Mouse (Mus musculus): ENCODE data around the gene Smarce1. TPM values are rescaled to one million over a fixed set of nuclear protein-coding genes. Genes with fewer than 3 reads are reported as not detected.
A peak's percentile ranks its signal among the peaks of the same experiment; 100 is the strongest.

The Smarce1 gene
- total and polyA plus RNA-seq, 2 experiments from 2014 or later: 94.9 to 170 TPM

DNA sequence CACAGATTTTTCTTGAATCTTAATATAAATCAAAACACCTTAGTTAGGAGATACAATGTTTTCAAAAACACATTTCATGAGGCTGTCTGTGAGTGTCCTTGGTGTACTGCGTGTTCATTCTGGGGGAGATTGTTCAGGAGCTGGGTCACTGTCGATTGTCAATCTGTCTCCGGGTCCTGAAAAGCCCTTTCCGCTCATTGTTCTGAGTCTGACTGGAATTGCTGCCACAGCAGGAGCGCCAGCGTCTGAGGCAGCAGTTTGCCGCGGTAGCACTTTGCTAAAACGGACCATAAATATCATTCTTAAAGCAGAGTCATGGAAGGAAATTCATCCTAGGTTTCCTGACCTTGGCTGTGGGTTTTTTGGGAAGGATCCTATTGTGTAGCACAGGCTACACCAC, 35.0 kb upstream of the Smarce1 start:
- no peaks in the 10 kb centered on the region for H3K4me1 ChIP-seq (ENCODE audit: insufficient read depth, low read length)
- H3K4me3 ChIP-seq (ENCODE audit: low read depth, low read length): no peak overlapping the region
- no peaks in the 10 kb centered on the region for H3K9me3 ChIP-seq (ENCODE audit: low read length)
- 23% methylated on average over 9 of the region's 9 CpGs for WGBS
- no peak overlapping the region for H3K9ac ChIP-seq (replicated peaks; ENCODE audit: low read length, poor library complexity, severe bottlenecking)
- H3K36me3 ChIP-seq (ENCODE audit: insufficient read depth, low read length): no peaks in the 10 kb centered on the region
- H3K27ac ChIP-seq (ENCODE audit: low read depth, low read length): no peak overlapping the region
- H3K4me2 ChIP-seq (ENCODE audit: low read depth, low read length, poor library complexity, severe bottlenecking): no peak overlapping the region
- DNase-seq (ENCODE audit: low spot score) (no peak), ATAC-seq (ENCODE audit: low FRiP score) (no peak)
- H3K27me3 ChIP-seq (ENCODE audit: insufficient read depth, low read length): no peaks in the 10 kb centered on the region
- TF ChIP-seq CTCF (IDR thresholded peaks at IDR 0.05): no peak

DNA sequence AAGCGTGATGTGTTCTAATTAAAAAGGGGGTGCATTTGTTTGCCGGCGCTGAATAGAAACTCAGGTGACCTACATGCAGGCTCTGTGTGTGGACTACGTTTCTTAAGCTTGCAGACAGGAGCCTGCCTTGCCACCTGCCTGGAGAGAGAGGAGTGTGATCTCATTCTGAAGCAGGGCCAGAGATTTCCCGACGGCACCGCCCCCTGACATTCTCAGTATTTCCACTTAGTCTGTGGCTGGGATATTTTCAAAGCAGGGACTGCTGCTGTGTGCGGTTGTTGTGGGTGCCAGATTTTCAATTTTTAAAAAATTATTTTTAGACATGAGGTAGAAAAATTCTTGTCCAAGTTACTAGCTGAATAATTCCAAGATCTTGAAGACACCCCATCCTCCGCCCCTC, 34.4 kb upstream of the Smarce1 start:
- 69% methylated on average over 9 of the region's 9 CpGs for WGBS
- Histone ChIP-seq H3K4me1 (ENCODE audit: insufficient read depth, low read length) (no peaks in the 10 kb centered on the region), H3K9me3 (ENCODE audit: low read length) (no peaks in the 10 kb centered on the region), H3K27ac (ENCODE audit: low read depth, low read length) (no peak overlapping the region), H3K4me2 (ENCODE audit: low read depth, low read length, poor library complexity, severe bottlenecking) (no peak overlapping the region), H3K4me3 (ENCODE audit: low read depth, low read length) (no peak overlapping the region), H3K36me3 (ENCODE audit: insufficient read depth, low read length) (no peaks in the 10 kb centered on the region), H3K27me3 (ENCODE audit: insufficient read depth, low read length) (no peaks in the 10 kb centered on the region), H3K9ac (replicated peaks; ENCODE audit: low read length, poor library complexity, severe bottlenecking) (no peak overlapping the region)
- ATAC-seq (ENCODE audit: low FRiP score) (no peak), DNase-seq (ENCODE audit: low spot score) (no peak)
- no peak for TF ChIP-seq CTCF (IDR thresholded peaks at IDR 0.05)

DNA sequence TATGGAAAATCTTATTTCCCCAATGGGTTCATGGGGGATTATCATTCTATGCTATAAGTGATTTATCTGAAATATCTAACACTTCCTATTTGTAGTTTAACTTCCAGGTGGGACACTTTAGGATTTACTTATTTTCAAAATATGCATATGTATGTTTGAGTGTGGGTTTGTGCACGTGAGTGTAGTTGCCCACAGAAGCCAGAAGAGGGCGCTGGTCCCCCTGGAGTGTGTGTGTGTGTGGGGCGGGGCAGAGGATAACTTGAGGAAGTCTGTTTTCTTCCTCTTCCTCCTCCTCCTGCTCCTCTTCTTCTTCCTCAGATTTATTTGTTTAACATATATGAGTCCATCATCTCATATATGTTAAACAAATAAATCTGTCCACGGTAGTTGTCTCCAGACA, 25.4 kb upstream of the Smarce1 start:
- Histone ChIP-seq H3K9me3 (ENCODE audit: low read length) (no peaks in the 10 kb centered on the region), H3K4me1 (ENCODE audit: insufficient read depth, low read length) (no peaks in the 10 kb centered on the region), H3K4me3 (ENCODE audit: low read depth, low read length) (no peak overlapping the region), H3K27ac (ENCODE audit: low read depth, low read length) (no peak overlapping the region), H3K27me3 (ENCODE audit: insufficient read depth, low read length) (no peaks in the 10 kb centered on the region), H3K9ac (replicated peaks; ENCODE audit: low read length, poor library complexity, severe bottlenecking) (no peak overlapping the region), H3K4me2 (ENCODE audit: low read depth, low read length, poor library complexity, severe bottlenecking) (no peak overlapping the region), H3K36me3 (ENCODE audit: insufficient read depth, low read length) (no peaks in the 10 kb centered on the region)
- DNase-seq (ENCODE audit: low spot score) (no peak), ATAC-seq (ENCODE audit: low FRiP score) (no peak)
- TF ChIP-seq CTCF (IDR thresholded peaks at IDR 0.05): 0 out of 2 replicates have a peak, but pooled peaks have one; percentile 12
- 72% methylated on average over 4 of the region's 4 CpGs for WGBS

DNA sequence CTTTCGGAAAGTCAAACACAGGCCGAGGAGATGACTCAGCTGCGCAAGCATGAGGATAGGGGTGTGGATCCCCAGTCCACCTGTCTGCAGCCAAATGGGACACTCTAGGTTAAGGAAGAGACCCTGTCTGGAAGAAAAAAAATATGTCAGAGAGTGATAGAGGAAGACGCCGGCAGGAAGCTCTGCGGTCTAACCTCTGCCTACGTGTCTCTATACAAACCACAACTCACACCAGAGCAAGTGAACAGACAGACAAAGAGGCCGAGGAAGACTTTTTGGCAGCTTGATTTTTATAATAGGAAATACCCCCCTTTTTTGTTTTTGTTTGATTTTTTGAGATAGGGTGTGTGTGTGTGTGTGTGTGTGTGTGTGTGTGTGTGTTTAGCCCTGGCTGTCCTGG, 24.5 kb upstream of the Smarce1 start:
- H3K4me1 ChIP-seq (ENCODE audit: insufficient read depth, low read length): no peaks in the 10 kb centered on the region
- H3K27me3 ChIP-seq (ENCODE audit: insufficient read depth, low read length): no peaks in the 10 kb centered on the region
- H3K9ac ChIP-seq (replicated peaks; ENCODE audit: low read length, poor library complexity, severe bottlenecking): no peak overlapping the region
- H3K4me3 ChIP-seq (ENCODE audit: low read depth, low read length): no peak overlapping the region
- no peaks in the 10 kb centered on the region for H3K36me3 ChIP-seq (ENCODE audit: insufficient read depth, low read length)
- no peak overlapping the region for H3K27ac ChIP-seq (ENCODE audit: low read depth, low read length)
- ATAC-seq (ENCODE audit: low FRiP score): no peak
- no peak for DNase-seq (ENCODE audit: low spot score)
- H3K9me3 ChIP-seq (ENCODE audit: low read length): no peaks in the 10 kb centered on the region
- no peak for TF ChIP-seq CTCF (IDR thresholded peaks at IDR 0.05)
- no peak overlapping the region for H3K4me2 ChIP-seq (ENCODE audit: low read depth, low read length, poor library complexity, severe bottlenecking)
- WGBS: 95% methylated on average over 8 of the region's 8 CpGs

DNA sequence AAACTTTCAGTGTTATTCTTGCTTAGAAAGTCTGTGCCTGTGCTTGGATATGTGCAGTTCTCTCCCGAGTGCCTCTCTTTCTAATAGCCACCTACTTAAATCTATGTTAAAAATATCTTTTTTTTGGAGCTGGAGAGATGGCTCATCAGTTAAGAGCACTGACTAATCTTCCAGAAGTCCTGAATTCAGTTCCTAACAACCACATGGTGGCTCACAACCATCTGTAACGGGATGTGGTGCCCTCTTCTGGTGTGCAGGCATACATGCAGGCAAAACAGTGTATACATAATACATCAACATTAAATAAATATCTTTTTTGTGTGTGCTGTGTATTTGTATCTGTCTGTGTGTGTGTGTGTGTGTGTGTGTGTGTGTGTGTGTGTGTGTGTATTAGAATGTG, 23.1 kb upstream of the Smarce1 start:
- Histone ChIP-seq H3K27ac (ENCODE audit: low read depth, low read length) (no peak overlapping the region), H3K9me3 (ENCODE audit: low read length) (no peaks in the 10 kb centered on the region), H3K36me3 (ENCODE audit: insufficient read depth, low read length) (no peaks in the 10 kb centered on the region), H3K9ac (replicated peaks; ENCODE audit: low read length, poor library complexity, severe bottlenecking) (no peak overlapping the region), H3K4me3 (ENCODE audit: low read depth, low read length) (no peak overlapping the region), H3K4me1 (ENCODE audit: insufficient read depth, low read length) (no peaks in the 10 kb centered on the region), H3K4me2 (ENCODE audit: low read depth, low read length, poor library complexity, severe bottlenecking) (no peak overlapping the region), H3K27me3 (ENCODE audit: insufficient read depth, low read length) (no peaks in the 10 kb centered on the region)
- ATAC-seq (ENCODE audit: low FRiP score): no peak
- no peak for DNase-seq (ENCODE audit: low spot score)
- TF ChIP-seq CTCF (IDR thresholded peaks at IDR 0.05): peak; percentile 44
- 59% methylated on average over 2 of the region's 2 CpGs for WGBS

DNA sequence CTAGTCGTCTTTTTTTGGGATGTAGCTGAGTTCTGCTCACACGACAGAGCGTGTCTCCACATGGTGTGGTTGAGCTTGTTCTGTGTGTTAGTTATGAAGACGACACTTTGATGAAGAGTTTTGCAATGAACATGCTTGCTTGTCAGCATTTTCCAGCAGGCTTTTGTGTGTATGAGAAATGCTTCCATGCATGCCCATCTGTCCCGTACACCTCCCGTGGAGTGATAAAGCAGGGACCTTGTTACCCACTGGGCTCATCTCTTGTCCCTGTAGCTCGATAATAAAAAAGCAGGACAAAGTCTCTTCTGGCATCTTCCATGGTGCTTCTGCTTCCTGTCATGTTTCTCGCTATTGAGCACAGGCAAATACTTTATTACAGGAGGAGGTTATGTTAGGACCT, 21.9 kb upstream of the Smarce1 start:
- WGBS: 55% methylated on average over 8 of the region's 8 CpGs
- H3K9ac ChIP-seq (replicated peaks; ENCODE audit: low read length, poor library complexity, severe bottlenecking): no peak overlapping the region
- no peaks in the 10 kb centered on the region for H3K36me3 ChIP-seq (ENCODE audit: insufficient read depth, low read length)
- H3K4me3 ChIP-seq (ENCODE audit: low read depth, low read length): no peak overlapping the region
- DNase-seq (ENCODE audit: low spot score) (no peak), ATAC-seq (ENCODE audit: low FRiP score) (no peak)
- no peaks in the 10 kb centered on the region for H3K4me1 ChIP-seq (ENCODE audit: insufficient read depth, low read length)
- TF ChIP-seq CTCF (IDR thresholded peaks at IDR 0.05): no peak
- H3K27ac ChIP-seq (ENCODE audit: low read depth, low read length): no peak overlapping the region
- no peaks in the 10 kb centered on the region for H3K9me3 ChIP-seq (ENCODE audit: low read length)
- H3K4me2 ChIP-seq (ENCODE audit: low read depth, low read length, poor library complexity, severe bottlenecking): no peak overlapping the region
- no peaks in the 10 kb centered on the region for H3K27me3 ChIP-seq (ENCODE audit: insufficient read depth, low read length)
